Mouse (Mus musculus) adrenal gland, postnatal 14 days (tissue): ENCODE data around the gene Slc7a7. TPM values are rescaled to one million over a fixed set of nuclear protein-coding genes. Genes with fewer than 3 reads are reported as not detected.
"Not testable (repeated sequence)": the region's sequence is repeated elsewhere in the genome, so short reads cannot be mapped to it uniquely, and the experiment has no call there.

Experiments used
- DNase-seq: peaks from one replicate; pipeline ENCODE4 v3.0.0; 2021; ENCODE audit warnings: mixed read lengths
- total RNA-seq: library from RNA; stranded (reverse); gene quantifications from 2 replicates; pipeline ENCODE4 v1.2.3, GENCODE M21; 2021

The Slc7a7 gene
- total RNA-seq, 1 experiment from 2014 or later = 4.6 TPM

DNA sequence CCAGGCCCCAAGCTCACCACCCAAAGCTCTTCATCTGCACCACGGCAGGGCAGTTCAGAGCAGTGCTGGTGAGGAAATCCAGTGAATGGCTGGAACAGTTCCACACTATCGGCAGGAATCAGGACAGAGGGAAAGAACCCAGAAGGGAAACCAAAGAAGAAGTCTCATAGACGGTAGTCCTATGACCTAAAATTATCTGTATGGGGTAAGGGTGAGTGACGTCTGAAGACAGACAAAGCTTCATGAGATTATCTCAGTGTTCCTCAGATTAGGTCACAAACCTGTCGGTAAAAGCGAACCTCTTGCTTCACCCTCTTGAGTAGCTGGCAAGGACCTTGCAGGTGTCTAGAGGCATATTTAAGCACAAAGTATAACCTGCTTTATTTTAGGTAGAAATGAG, 40.4 kb downstream of the Slc7a7 start:
- DNase-seq = no peak

GRCm38 (mm10) chr14:54375916-54376315, 41.7 kb downstream of the Slc7a7 start:
- no peak for DNase-seq

DNA sequence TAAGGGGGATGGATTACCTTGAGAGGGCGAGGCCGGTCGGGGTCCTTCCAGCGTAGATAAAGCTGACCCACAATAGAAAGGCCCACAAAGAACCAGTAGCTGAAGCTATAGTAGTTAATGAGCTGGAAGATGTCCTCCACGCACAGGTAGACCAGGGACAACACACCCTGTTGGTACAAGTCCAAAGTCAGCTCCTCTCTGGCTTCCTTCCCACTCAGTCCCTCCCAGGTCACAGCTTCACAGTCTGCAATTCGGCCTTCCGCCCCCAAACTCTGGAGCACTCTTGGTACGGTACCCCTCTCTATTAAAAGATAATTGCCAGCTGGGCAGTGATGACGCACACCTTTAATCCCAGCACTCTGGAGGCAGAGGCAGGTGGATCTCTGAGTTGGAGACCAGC, 44.7 kb downstream of the Slc7a7 start:
- DNase-seq = no peak

GRCm38 (mm10) chr14:54371460-54371859, 46.1 kb downstream of the Slc7a7 start:
- no peak for DNase-seq

DNA sequence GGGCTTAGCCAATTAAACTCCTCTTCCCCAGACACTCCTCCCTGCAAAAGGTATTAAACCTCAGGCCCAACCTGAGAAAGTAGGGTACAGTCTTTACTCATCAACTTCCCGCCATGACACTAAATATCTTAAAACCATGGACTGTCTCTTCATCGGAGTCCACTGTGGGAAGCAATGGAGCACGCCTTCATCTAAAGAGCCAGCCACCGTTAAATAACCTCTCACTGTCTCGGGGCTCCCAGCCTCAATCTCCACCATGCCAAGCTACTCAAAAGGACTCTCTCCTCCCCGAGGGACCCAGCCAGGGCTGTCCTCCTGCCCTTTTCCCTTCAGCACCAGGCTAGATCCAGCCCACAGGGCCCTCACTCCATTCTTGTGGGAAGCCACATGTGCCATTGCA, 47.0 kb downstream of the Slc7a7 start:
- no peak for DNase-seq

DNA sequence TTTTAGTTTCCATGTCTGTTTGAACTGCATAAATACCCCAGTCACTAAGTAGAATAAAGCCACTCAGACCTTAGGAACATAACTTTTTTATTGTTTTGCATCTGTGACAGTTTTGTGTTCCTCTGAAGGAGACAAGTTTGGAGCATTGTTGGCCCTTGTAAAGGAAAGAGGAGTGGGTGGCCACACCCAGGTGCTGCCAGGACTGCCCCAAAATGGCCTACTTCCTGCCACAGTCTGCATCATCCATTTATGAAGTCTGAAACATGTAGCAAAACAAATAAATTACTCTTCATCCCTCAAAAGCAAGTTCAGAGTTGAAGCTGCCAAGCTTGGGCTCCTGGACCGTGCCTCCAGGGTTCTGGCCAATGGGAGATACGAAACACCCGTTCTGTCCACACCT, 48.2 kb downstream of the Slc7a7 start:
- DNase-seq = no peak

DNA sequence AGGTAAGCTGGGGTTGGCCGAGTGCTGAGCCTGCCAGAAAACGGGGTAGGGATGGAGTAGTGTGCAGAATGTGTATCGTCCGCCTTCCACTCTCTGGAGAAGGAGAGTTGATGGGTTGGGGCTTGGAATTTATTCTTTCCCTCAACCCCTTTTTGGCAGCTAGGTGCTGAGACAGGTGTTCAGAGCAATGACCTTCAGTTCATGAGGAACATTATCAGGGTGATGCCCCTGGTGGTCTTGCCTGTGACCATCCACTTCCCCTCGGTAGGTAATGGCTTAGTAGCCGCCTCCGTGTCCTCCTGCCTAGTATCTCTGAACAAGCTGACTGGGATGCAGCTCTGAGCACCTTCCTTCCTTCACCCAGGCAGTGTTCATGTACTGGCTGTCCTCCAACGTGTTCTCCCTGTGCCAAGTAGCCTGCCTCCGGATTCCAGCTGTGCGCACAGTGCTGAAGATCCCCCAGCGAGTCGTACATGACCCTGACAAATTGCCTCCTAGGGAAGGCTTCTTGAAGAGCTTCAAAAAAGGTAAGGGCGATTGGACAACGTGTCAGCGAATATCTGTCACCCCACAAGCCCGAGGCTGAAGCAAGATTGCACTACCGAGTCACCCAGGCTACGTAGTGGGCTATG, 50.0 kb downstream of the Slc7a7 start:
- peak; percentile 50 for DNase-seq

- no peak for DNase-seq
These were observed 51.0 kb downstream of the Slc7a7 start for GRCm38 (mm10) chr14:54366581-54366980.

DNA sequence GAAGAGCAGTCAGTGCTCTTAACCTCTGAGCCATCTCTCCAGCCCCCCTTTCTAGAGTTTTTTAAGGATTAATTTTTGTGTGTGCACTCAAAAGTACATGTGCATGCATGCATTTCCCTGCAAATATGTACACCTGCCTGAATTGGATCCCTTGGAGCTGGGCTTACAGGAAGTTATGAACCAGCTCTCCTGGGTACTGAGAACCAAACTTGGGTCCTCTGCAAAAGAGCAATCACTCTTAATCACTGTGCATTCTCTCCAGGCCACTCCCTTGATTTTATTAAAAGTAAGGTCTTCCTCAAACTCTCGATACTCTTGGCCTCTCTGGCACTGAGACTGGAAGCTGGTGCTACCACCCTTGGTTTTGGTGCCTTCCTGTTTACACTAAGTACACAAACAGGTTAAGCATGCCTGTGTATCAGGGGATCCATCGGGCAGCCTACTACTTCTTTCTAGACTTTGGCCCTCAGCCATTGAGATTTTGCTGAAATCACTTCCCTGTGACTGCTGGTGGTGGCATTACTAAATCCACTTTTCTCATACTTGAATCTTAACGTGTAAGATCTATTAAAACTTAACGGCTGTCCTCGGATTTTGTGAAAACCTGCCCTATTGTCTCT, 52.4 kb downstream of the Slc7a7 start:
- DNase-seq = no peak

DNA sequence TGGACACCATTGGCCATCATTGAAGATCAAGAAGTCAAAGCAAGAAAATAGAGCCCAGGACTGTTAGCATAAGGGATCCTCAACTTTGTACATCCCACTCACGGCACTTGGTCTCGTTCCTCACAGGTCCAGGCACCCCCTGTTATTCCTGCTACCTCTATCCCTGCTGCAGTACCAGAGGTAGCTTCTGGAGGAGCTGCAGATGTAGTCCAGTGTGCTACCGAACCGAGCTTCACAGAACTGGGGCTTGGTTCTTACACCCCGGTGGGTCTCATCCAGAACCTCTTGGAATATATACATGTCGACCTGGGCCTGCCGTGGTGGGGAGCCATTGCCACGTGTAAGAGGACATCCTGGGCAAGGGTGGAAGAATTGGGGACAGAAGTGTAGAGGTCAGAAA, 54.4 kb downstream of the Slc7a7 start:
- no peak for DNase-seq

DNA sequence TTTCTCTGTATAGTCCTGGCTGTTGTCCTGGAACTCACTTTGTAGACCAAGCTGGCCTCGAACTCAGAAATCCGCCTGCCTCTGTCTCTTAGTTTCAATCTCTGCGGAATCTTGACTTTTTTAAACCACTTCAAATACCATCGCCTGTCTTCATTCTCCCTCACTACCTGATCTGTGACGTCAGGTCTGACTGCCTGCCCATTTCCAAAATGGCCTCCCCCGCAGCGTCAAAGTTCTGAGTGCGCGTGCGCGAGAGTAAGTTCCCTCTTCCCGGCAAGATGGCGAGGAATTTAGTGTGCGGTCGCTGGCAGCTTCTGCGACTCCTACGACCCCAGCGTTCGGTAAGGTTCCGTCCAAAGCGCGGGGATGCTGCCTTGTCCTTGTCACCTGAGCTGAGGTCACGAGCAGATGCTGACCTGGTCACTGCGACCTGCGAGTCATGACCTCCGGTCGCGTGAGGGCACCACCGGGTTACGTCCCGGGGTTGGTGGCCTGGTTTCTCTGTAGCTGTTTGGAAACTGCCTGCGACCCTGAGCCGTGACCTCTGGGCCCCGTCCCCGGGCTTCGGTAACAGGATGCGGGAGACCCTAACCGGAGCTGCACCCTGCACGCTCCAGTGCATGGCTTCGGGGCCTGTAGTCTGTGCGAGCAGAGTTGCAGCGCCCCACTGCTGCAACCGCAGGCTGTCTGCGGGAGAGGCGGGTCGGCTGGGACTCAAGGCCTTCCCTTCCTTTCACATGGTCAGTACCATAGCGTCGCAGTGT, 56.8 kb downstream of the Slc7a7 start, which contains the start of gene Oxa1l:
Oxa1l (plus strand) TSS at position 258 of the 764 bp plus-strand sequence.
- DNase-seq = peak; percentile 98

DNA sequence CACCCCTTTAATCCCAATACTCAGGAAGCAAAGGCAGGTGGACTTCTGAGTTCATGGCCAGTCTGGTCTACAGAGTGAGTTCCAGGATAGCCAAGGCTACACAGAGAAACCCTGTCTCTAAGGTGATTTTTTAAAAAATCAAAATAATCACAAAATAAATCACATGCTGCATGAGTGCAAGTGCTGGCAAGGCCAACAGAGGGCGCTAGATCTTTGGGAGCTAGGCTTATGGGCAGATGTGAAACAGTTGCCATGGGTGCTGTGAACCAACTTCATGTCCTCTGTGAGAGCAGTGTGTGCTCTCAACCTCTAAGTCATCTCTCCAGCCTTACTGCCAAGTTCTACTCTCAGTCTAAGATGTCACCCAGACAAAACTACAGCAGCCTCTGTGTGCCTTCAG, 63.2 kb downstream of the Slc7a7 start:
- no peak for DNase-seq

DNA sequence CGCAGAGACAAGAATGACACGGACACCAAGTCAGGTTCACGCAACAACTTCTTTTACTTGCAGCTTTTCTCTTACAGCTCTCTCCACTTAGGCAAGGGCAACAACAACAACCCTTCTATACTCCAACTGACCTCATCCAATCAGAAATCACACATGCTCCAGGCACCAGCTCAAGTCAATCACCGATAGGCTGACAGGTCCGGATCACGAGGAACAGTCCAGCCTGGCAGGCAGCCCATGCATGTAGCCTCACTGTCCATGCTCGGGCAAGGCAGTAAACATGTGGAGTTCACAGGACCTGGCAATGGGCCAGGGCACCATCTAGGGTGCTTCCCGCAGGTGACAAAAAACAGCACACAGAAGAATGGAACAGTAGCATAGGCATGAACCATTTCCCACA, 65.3 kb downstream of the Slc7a7 start:
- no peak for DNase-seq

DNA sequence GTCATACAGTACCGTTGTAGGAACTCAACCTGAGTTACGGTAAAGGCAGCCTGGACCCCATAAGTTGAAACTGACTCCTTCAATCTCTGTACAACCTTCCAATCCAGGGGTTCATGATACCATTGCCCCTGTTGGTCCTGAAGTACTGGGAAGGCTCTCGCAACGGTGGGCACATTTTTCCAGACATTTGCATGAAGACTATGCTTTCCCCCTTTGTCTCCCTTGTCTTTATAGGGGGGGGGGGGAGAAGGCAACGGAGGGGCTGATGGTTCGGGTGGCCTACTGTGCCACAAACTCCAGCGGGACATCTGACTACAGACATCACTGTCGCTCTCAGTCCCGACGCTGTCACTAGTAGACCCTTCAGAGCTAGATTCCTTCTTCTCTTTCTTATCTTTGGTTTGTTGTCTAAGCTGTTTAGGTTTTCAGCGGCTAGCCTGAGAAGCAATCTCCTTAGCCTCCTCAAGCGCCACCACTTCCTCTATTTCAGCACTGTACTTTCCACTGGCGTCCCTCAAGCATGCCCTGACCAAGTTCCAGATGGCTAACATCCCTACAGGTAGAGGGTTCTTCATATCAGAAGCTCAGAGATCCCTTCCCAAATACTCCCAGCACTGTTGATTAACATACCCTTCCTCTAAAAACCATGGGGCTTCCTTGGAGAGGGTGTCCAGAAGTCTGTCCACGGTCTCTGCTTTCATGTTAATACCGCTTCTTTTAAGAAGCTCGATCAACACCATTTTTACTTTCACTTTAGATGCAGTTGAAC, 66.6 kb downstream of the Slc7a7 start:
- not testable (repeated sequence) for DNase-seq

DNA sequence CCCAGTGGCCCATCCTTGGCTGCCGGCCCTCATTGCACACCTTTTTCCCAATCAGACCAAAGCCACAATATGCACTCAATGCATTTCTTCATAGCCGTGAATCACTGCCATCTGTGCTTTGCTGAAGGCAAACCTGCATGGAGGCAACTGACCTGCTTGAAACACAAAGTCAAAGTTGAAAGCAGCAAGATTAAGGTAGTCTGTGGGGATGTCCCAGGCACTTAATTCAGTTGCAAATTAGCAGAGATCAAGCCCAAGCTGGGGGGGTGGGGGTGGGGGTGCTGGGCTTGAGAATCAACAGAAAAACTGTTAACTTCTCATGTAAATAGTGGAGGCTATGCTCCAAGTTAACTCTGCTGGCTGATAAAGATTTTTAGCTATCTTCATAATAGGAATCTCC, 75.8 kb downstream of the Slc7a7 start:
- not testable (repeated sequence) for DNase-seq

DNA sequence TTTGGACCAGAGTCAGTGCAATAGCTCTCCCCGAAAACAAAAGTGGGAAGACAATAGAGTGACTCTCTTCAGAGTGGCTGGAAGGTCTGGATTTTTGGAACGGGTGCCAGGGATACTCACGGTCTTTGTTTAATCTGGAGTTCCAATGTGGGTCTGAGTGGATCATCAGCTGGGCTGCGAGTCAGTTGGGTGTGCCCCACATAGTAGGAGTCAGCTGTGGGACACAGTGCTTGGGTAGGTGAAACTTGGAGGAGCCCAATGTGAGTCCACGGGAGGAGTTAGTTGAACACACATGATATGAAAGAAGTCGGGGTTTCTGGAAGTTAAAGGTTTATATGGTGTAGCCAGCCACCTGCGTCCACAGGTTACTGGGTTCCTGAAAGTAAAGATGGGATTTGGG, 76.7 kb downstream of the Slc7a7 start:
- DNase-seq = no peak

GRCm38 (mm10) chr14:54333452-54334189, 84.0 kb downstream of the Slc7a7 start:
- peak; percentile 82 for DNase-seq

- no peak for DNase-seq
These were observed 85.2 kb downstream of the Slc7a7 start for GRCm38 (mm10) chr14:54332176-54333074.

DNA sequence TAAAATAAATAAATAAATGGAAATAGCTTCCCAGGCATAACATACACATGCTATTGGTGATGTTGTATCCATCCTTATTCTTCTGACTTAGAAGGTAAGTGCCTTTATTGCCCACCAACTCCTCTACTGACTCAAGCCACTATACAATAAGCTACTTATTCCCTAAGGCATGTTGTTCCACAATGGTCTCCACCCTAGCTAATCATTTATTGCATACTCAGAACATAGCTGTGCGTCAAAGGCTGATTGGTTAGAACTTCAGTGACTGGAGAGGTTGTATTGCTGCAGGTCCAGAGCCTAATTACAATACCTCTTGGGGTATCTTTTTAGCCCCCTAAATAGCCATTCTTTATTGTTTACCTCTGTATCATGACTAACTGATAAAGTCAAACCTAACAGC, 86.4 kb downstream of the Slc7a7 start:
- no peak for DNase-seq

GRCm38 (mm10) chr14:54329201-54329600, 88.4 kb downstream of the Slc7a7 start:
- DNase-seq = no peak

GRCm38 (mm10) chr14:54328548-54328947, 89.0 kb downstream of the Slc7a7 start:
- DNase-seq = no peak
